Mouse (Mus musculus): Measurements from ENCODE around the gene Eif2b2. TPM values are rescaled to one million over a fixed set of nuclear protein-coding genes. Genes with fewer than 3 reads are reported as not detected.

Gene Eif2b2
- polyA plus RNA-seq, 1 experiment from 2014 or later: 98.9 TPM

DNA sequence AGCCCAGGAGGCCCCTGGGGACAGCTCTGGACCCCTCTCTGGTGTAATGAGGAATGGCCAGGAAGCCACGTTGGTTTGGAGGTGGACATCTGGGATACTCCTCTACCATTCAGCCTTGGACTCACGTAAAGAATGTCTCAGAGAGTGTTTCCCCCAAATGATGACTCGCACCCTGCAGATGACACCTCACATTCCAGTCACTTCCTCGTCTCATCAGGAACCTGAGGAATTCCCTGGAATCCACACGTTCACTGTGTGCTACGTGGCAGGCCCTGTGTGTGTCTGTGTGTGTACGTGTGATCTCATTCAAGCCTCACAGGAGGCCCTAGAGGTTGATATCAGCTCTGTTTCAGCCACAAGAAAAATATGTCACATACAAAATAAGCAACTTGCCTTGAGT, 32.9 kb upstream of the Eif2b2 start:
- Histone ChIP-seq H3K4me1 (replicated peaks; ENCODE audit: control insufficient read depth, insufficient read depth, low read length) (peaks cover 7% of the 10 kb centered on the region; the same call in 1 of the 2 replicates), H3K4me3 (ENCODE audit: low read depth, low read length) (no peak overlapping the region), H3K36me3 (ENCODE audit: control insufficient read depth, insufficient read depth, low read length) (no peaks in the 10 kb centered on the region), H3K27ac (ENCODE audit: low read depth, low read length) (no peak overlapping the region), H3K4me2 (ENCODE audit: low read depth, low read length, severe bottlenecking) (no peak overlapping the region), H3K9me3 (ENCODE audit: control insufficient read depth, low read length) (no peaks in the 10 kb centered on the region), H3K27me3 (ENCODE audit: control insufficient read depth, insufficient read depth, low read length) (peaks cover 2% of the 10 kb centered on the region), H3K9ac (ENCODE audit: low read length) (no peak overlapping the region)
- DNase-seq (ENCODE audit: low spot score): no peak
- ATAC-seq (replicated peaks; ENCODE audit: low FRiP score): no peak
- 79% methylated on average over 7 of the region's 7 CpGs for WGBS

DNA sequence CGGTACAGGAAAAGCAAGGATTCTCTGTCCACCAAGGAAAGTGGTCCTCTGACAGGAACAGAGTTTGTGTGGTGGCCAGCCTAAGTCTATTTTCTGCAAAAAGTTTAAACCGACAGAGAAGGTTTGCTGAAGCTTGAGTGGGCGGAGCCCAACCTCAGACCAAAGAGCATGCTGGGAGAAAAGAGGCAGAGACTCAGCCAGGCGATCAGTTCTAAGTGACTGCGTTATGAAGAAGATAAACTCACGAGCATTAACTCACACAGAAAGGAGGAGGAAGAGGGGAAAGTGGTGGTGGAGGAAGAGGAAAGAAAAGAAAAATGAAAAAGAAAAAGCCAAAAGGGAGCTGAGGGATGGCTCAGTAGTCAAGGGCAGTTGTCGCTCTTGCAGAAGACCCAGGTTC, 29.0 kb upstream of the Eif2b2 start:
- H3K36me3 ChIP-seq (ENCODE audit: control insufficient read depth, insufficient read depth, low read length): no peaks in the 10 kb centered on the region
- no peaks in the 10 kb centered on the region for H3K9me3 ChIP-seq (ENCODE audit: control insufficient read depth, low read length)
- H3K27me3 ChIP-seq (ENCODE audit: control insufficient read depth, insufficient read depth, low read length): no peaks in the 10 kb centered on the region
- no peak for ATAC-seq (replicated peaks; ENCODE audit: low FRiP score)
- no peak for DNase-seq (ENCODE audit: low spot score)
- no peak overlapping the region for H3K4me2 ChIP-seq (ENCODE audit: low read depth, low read length, severe bottlenecking)
- H3K27ac ChIP-seq (ENCODE audit: low read depth, low read length): no peak overlapping the region
- no peaks in the 10 kb centered on the region for H3K4me1 ChIP-seq (replicated peaks; ENCODE audit: control insufficient read depth, insufficient read depth, low read length)
- H3K9ac ChIP-seq (ENCODE audit: low read length): no peak overlapping the region
- no peak overlapping the region for H3K4me3 ChIP-seq (ENCODE audit: low read depth, low read length)
- WGBS: 83% methylated on average over 7 of the region's 7 CpGs

DNA sequence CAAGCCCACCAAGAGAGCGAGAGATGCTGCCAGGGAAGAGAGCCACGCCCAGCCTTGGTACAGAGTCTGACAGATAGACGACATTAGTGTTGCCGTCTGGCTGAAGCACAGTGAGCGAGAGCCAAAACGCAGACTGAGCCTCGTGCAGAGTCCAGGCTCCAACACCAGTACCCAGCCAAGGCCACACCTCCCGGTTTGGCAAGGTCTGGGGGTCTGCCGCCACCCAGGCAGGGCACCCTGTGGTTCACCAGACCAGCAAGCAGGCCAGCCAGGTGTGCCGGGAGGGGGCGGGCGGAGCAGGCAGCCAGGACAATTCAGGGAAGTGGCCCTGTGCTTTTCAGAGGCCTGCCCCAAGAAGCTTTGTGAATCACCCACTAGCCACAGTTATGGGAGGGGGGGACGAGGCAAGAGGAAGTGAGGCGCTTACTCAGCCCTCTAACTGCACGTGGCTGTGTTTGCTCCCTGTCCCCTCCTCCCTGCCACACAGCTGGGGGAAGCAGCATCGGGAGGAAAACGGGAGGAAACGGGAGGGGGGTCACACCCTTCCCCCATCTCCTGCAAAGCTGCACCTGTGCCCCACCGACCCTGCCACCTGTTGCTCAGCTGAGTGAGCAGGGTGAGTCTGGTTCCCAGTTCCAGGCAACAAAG, 26.7 kb upstream of the Eif2b2 start:
- H3K9ac ChIP-seq (ENCODE audit: low read length): no peak overlapping the region
- no peak overlapping the region for H3K4me3 ChIP-seq (ENCODE audit: low read depth, low read length)
- no peaks in the 10 kb centered on the region for H3K36me3 ChIP-seq (ENCODE audit: control insufficient read depth, insufficient read depth, low read length)
- ATAC-seq (replicated peaks; ENCODE audit: low FRiP score) (no peak), DNase-seq (ENCODE audit: low spot score) (no peak)
- H3K27ac ChIP-seq (ENCODE audit: low read depth, low read length): no peak overlapping the region
- 35% methylated on average over 19 of the region's 19 CpGs for WGBS
- no peaks in the 10 kb centered on the region for H3K9me3 ChIP-seq (ENCODE audit: control insufficient read depth, low read length)
- no peaks in the 10 kb centered on the region for H3K27me3 ChIP-seq (ENCODE audit: control insufficient read depth, insufficient read depth, low read length)
- H3K4me1 ChIP-seq (replicated peaks; ENCODE audit: control insufficient read depth, insufficient read depth, low read length): no peaks in the 10 kb centered on the region
- no peak overlapping the region for H3K4me2 ChIP-seq (ENCODE audit: low read depth, low read length, severe bottlenecking)

DNA sequence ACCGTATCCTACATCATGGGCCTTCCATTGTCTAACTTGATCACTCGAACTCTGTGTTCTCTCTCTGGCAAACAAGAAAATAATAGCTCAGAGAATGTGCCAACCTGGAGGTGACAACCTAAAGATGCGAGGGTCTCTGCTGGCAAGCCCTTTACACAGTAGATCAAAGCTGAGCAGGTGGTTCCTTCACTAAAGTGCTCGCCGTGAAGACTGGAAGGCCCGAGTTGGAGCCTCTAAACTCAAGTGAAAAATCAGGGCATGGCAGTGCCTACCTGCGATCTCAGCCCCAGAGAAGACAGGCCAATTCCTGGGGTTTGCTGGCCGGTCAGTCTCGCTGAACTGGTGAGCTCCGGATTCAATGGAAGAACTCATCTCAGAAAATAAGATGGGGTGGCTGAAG, 26.1 kb upstream of the Eif2b2 start:
- no peaks in the 10 kb centered on the region for H3K27me3 ChIP-seq (ENCODE audit: control insufficient read depth, insufficient read depth, low read length)
- H3K9ac ChIP-seq (ENCODE audit: low read length): no peak overlapping the region
- DNase-seq (ENCODE audit: low spot score): no peak
- 85% methylated on average over 10 of the region's 10 CpGs for WGBS
- no peak for ATAC-seq (replicated peaks; ENCODE audit: low FRiP score)
- no peaks in the 10 kb centered on the region for H3K36me3 ChIP-seq (ENCODE audit: control insufficient read depth, insufficient read depth, low read length)
- no peak overlapping the region for H3K4me2 ChIP-seq (ENCODE audit: low read depth, low read length, severe bottlenecking)
- H3K9me3 ChIP-seq (ENCODE audit: control insufficient read depth, low read length): no peaks in the 10 kb centered on the region
- no peaks in the 10 kb centered on the region for H3K4me1 ChIP-seq (replicated peaks; ENCODE audit: control insufficient read depth, insufficient read depth, low read length)
- no peak overlapping the region for H3K27ac ChIP-seq (ENCODE audit: low read depth, low read length)
- H3K4me3 ChIP-seq (ENCODE audit: low read depth, low read length): no peak overlapping the region

DNA sequence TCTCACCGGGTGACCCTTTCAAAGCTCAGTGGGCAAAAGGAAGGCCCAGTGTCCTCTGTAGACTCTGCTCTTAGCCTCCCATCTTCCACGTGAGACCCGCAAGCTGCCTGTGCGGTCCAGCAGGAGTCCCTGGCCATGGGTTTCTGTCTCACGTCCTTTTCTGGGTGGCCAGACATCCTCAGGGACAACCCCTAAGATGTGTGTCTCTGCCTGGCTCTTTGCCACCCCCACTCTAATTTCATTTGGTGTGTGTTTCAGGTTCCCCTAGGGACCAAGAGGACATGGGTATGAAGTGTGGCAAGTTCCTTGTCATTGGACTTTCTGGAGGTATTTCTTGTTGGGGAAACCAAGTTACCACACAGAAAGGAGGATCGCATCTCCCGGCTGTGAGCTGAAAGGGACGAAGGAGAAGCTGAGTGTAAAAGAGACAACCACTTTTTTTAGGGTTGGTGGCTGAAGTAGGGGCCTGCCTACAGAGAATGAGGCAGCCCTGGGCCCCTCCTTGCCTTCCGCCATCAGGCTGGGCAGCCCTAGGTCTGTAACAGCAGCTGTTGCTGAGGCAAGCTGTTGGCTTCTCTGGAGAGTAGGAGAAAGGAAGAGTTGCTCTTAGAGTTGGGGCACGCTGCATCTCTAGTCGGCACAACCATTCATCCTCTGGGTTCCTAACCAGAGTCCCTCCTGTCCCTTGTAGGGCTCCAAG, 25.2 kb upstream of the Eif2b2 start:
- Histone ChIP-seq H3K9ac (ENCODE audit: low read length) (no peak overlapping the region), H3K27ac (ENCODE audit: low read depth, low read length) (no peak overlapping the region), H3K4me1 (replicated peaks; ENCODE audit: control insufficient read depth, insufficient read depth, low read length) (no peaks in the 10 kb centered on the region), H3K4me3 (ENCODE audit: low read depth, low read length) (no peak overlapping the region), H3K27me3 (ENCODE audit: control insufficient read depth, insufficient read depth, low read length) (no peaks in the 10 kb centered on the region), H3K36me3 (ENCODE audit: control insufficient read depth, insufficient read depth, low read length) (no peaks in the 10 kb centered on the region), H3K4me2 (ENCODE audit: low read depth, low read length, severe bottlenecking) (no peak overlapping the region), H3K9me3 (ENCODE audit: control insufficient read depth, low read length) (no peaks in the 10 kb centered on the region)
- DNase-seq (ENCODE audit: low spot score): peak; percentile 45
- ATAC-seq (replicated peaks; ENCODE audit: low FRiP score): no peak
- WGBS: 92% methylated on average over 11 of the region's 11 CpGs

DNA sequence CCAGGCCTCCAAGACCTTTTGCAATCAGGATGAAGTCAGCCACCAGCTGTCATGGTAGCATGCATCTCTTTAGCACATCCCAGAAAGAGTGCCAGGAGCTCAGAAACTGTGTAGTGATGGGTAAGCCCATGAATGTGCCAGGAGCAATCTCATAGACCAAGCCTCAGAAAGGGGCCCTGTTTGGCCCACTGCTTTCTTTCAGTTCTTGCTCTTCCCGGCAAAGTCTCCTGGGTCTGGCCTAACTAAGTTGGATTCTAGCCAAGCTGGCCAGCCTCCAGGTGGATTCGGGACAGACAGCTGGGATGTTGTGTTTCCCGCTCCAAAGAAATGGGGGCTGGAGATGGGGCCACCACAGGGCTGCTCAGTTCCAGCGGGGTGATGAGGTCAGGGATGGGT, 24.7 kb upstream of the Eif2b2 start:
- ATAC-seq (replicated peaks; ENCODE audit: low FRiP score) (no peak), DNase-seq (ENCODE audit: low spot score) (peak; percentile 41)
- H3K27ac ChIP-seq (ENCODE audit: low read depth, low read length): no peak overlapping the region

DNA sequence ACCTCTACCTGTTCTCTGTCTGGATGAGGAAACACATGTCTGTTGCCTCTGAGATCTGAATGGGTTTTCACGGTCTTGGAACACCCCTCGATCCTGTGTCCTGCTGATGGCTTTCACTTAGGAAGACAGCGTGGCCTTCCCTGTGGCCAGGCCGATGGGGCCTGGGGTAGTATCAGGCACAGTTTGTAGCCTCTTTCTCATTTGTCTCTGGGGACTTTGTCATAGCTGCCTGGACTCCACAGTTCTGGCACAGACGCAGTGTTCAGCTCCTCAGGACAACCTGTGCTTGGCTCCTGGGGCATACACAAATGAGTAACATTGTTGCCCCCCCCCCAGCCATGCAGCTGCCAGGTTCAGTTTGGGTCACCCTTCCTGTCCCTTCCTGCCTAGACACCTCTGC, 24.2 kb upstream of the Eif2b2 start:
- no peak for DNase-seq (ENCODE audit: low spot score)
- Histone ChIP-seq H3K36me3 (ENCODE audit: control insufficient read depth, insufficient read depth, low read length) (no peaks in the 10 kb centered on the region), H3K9ac (ENCODE audit: low read length) (no peak overlapping the region), H3K4me1 (replicated peaks; ENCODE audit: control insufficient read depth, insufficient read depth, low read length) (no peaks in the 10 kb centered on the region), H3K27me3 (ENCODE audit: control insufficient read depth, insufficient read depth, low read length) (no peaks in the 10 kb centered on the region), H3K4me2 (ENCODE audit: low read depth, low read length, severe bottlenecking) (no peak overlapping the region), H3K9me3 (ENCODE audit: control insufficient read depth, low read length) (no peaks in the 10 kb centered on the region), H3K4me3 (ENCODE audit: low read depth, low read length) (no peak overlapping the region), H3K27ac (ENCODE audit: low read depth, low read length) (no peak overlapping the region)
- 90% methylated on average over 5 of the region's 5 CpGs for WGBS
- no peak for ATAC-seq (replicated peaks; ENCODE audit: low FRiP score)

More for the DNA sequence above, 24.7 kb upstream of the Eif2b2 start:
- 73% methylated on average over 4 of the region's 4 CpGs for WGBS
- Histone ChIP-seq H3K9ac (ENCODE audit: low read length) (no peak overlapping the region), H3K36me3 (ENCODE audit: control insufficient read depth, insufficient read depth, low read length) (no peaks in the 10 kb centered on the region), H3K9me3 (ENCODE audit: control insufficient read depth, low read length) (no peaks in the 10 kb centered on the region), H3K4me2 (ENCODE audit: low read depth, low read length, severe bottlenecking) (no peak overlapping the region), H3K4me1 (replicated peaks; ENCODE audit: control insufficient read depth, insufficient read depth, low read length) (no peaks in the 10 kb centered on the region), H3K27me3 (ENCODE audit: control insufficient read depth, insufficient read depth, low read length) (no peaks in the 10 kb centered on the region), H3K4me3 (ENCODE audit: low read depth, low read length) (no peak overlapping the region)

DNA sequence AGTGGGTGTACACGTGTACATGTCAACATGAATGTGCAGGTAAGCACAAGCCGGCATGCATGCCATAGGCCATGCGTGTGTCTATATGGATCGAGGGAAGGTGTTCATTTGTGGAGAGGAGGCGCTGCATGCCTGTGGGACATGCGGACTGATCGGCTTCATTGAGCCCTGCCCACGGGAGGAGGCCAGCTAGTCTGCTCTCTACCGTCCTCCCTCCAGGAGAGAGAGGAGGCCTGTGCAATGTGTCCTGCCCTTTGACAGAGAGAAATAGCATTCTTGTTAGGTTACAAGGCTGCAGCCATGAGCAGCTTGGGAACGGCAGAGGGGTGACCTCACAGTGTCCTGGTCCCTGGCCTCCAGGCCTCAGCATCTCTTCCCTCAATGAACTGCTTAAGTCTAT, 23.1 kb upstream of the Eif2b2 start:
- H3K4me1 ChIP-seq (replicated peaks; ENCODE audit: control insufficient read depth, insufficient read depth, low read length): peaks cover 5% of the 10 kb centered on the region; the same call in 1 of the 2 replicates
- no peaks in the 10 kb centered on the region for H3K36me3 ChIP-seq (ENCODE audit: control insufficient read depth, insufficient read depth, low read length)
- no peak overlapping the region for H3K9ac ChIP-seq (ENCODE audit: low read length)
- no peak for DNase-seq (ENCODE audit: low spot score)
- no peak for ATAC-seq (replicated peaks; ENCODE audit: low FRiP score)
- H3K27me3 ChIP-seq (ENCODE audit: control insufficient read depth, insufficient read depth, low read length): no peaks in the 10 kb centered on the region
- H3K4me2 ChIP-seq (ENCODE audit: low read depth, low read length, severe bottlenecking): no peak overlapping the region
- H3K4me3 ChIP-seq (ENCODE audit: low read depth, low read length): no peak overlapping the region
- 93% methylated on average over 10 of the region's 10 CpGs for WGBS
- H3K9me3 ChIP-seq (ENCODE audit: control insufficient read depth, low read length): no peaks in the 10 kb centered on the region
- H3K27ac ChIP-seq (ENCODE audit: low read depth, low read length): no peak overlapping the region

DNA sequence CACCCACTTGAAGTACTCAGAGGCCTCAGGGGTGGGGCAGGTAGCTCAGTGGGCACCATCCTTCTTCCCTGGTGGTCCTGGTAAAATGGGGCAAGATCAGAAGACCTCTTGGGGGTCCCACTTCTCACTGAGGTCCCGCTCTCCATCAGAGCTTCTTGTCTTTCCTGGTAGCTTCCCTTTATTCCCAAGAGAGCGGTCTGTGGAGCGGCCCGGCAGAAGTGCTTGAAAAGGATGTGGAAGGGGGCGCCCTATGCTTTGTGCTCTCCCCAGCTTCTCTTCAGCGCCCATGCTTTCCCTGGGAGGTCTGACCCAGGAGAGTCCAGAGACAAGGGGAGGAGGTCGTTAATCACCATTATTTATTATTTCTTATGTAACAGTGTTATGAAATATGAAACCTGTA, 21.9 kb upstream of the Eif2b2 start:
- Histone ChIP-seq H3K27ac (ENCODE audit: low read depth, low read length) (no peak overlapping the region), H3K9me3 (ENCODE audit: control insufficient read depth, low read length) (no peaks in the 10 kb centered on the region), H3K9ac (ENCODE audit: low read length) (no peak overlapping the region), H3K4me3 (ENCODE audit: low read depth, low read length) (no peak overlapping the region), H3K4me2 (ENCODE audit: low read depth, low read length, severe bottlenecking) (no peak overlapping the region), H3K36me3 (ENCODE audit: control insufficient read depth, insufficient read depth, low read length) (no peaks in the 10 kb centered on the region), H3K4me1 (replicated peaks; ENCODE audit: control insufficient read depth, insufficient read depth, low read length) (peaks cover 11% of the 10 kb centered on the region; the same call in 1 of the 2 replicates), H3K27me3 (ENCODE audit: control insufficient read depth, insufficient read depth, low read length) (no peaks in the 10 kb centered on the region)
- DNase-seq (ENCODE audit: low spot score): no peak
- no peak for ATAC-seq (replicated peaks; ENCODE audit: low FRiP score)
- WGBS: 74% methylated on average over 7 of the region's 7 CpGs

All from forebrain, embryonic 11.5 days (tissue).